9 mouse cellular contexts compared by ENCODE assay signal in genomic region chr7:105752716-105753115, GRCm38 (mm10). TPM values are rescaled to one million over a fixed set of nuclear protein-coding genes. Genes with fewer than 3 reads are reported as not detected.
DNase-seq lines count a peak whose midpoint lies in the region; ATAC-seq and TF ChIP-seq lines count a peak whose summit lies in the region.
"Had no signal": no experiment of that assay in that cellular context is flagged by ENCODE, and none has a peak within 500 bp of the region (broad histone marks: within the 10 kb centered on the region; RNA-seq: fewer than 3 reads in every experiment).

No protein-coding gene starts in this region.

- H3K4me1 ChIP-seq in heart, adult 2 months (ENCODE audit: control insufficient read depth, insufficient read depth, low read length): peaks cover 3% of the 10 kb centered on the region
- H3K4me1 ChIP-seq in lung, embryonic 16.5 days (replicated peaks; ENCODE audit: control insufficient read depth, insufficient read depth, low read length): peaks cover 6% of the 10 kb centered on the region; the same call in 1 of the 2 replicates
- H3K4me1 ChIP-seq in embryonic facial prominence, embryonic 14.5 days (ENCODE audit: control insufficient read depth, insufficient read depth, low read length): peaks cover 9% of the 10 kb centered on the region; the same call in 1 of the 2 replicates
- H3K4me1 ChIP-seq in midbrain, postnatal 0 days (ENCODE audit: insufficient read depth, low read length): peaks cover 4% of the 10 kb centered on the region; the same call in 1 of the 2 replicates

- no peak overlapping the region for H3K9ac ChIP-seq in heart, adult 2 months (ENCODE audit: low read depth, low read length)
- H3K9ac ChIP-seq in lung, embryonic 16.5 days (ENCODE audit: low read length): no peak overlapping the region
- no peak overlapping the region for H3K9ac ChIP-seq in embryonic facial prominence, embryonic 14.5 days (ENCODE audit: low read depth, low read length)
- no peak overlapping the region for H3K9ac ChIP-seq in midbrain, postnatal 0 days (replicated peaks; ENCODE audit: low read length, poor library complexity, severe bottlenecking)

- no peaks in the 10 kb centered on the region for H3K9me3 ChIP-seq in lung, embryonic 16.5 days (ENCODE audit: control insufficient read depth, low read length)
- H3K9me3 ChIP-seq in embryonic facial prominence, embryonic 14.5 days (ENCODE audit: control insufficient read depth, low read length): no peaks in the 10 kb centered on the region
- no peaks in the 10 kb centered on the region for H3K9me3 ChIP-seq in midbrain, postnatal 0 days (ENCODE audit: low read length)

- H3K4me2 ChIP-seq in lung, embryonic 16.5 days (ENCODE audit: low read depth, low read length): no peak overlapping the region
- no peak overlapping the region for H3K4me2 ChIP-seq in embryonic facial prominence, embryonic 14.5 days (ENCODE audit: low read depth, low read length)
- H3K4me2 ChIP-seq in midbrain, postnatal 0 days (ENCODE audit: low read depth, low read length, poor library complexity, severe bottlenecking): no peak overlapping the region

- ATAC-seq in lung, embryonic 16.5 days (ENCODE audit: low read depth): 0 out of 2 replicates have a peak, but pooled peaks have one; percentile 16
- peak; percentile 17 for ATAC-seq in embryonic facial prominence, embryonic 14.5 days (ENCODE audit: low read depth)
- ATAC-seq in midbrain, postnatal 0 days (ENCODE audit: low FRiP score): peak; percentile 38

- no peak for TF ChIP-seq POLR2A in heart, adult 2 months (IDR thresholded peaks at IDR 0.05; ENCODE audit: insufficient read depth, low read depth, low read length)

- 77% methylated on average over 2 of the region's 2 CpGs for WGBS in heart, adult 2 months
- 95% methylated on average over 2 of the region's 2 CpGs for WGBS in lung, embryonic 16.5 days
- 81% methylated on average over 2 of the region's 2 CpGs for WGBS in embryonic facial prominence, embryonic 14.5 days
- WGBS in midbrain, postnatal 0 days: 88% methylated on average over 2 of the region's 2 CpGs

- no peak overlapping the region for H3K27ac ChIP-seq in heart, adult 2 months
- no peak overlapping the region for H3K27ac ChIP-seq in lung, embryonic 16.5 days (ENCODE audit: low read length)
- no peak overlapping the region; the same call in 1 of the 2 replicates for H3K27ac ChIP-seq in embryonic facial prominence, embryonic 14.5 days (replicated peaks; ENCODE audit: low read depth, low read length)
- peak overlapping the region; percentile 43; the same call in 1 of the 2 replicates for H3K27ac ChIP-seq in midbrain, postnatal 0 days (ENCODE audit: low read depth, low read length)

- TF ChIP-seq CTCF in heart, adult 2 months (IDR thresholded peaks at IDR 0.05): no peak
- 0 out of 2 replicates have a peak, but pooled peaks have one; percentile 8 for TF ChIP-seq CTCF in midbrain, postnatal 0 days (IDR thresholded peaks at IDR 0.05)

- no peaks in the 10 kb centered on the region for H3K79me2 ChIP-seq in heart, adult 2 months (replicated peaks; ENCODE audit: control insufficient read depth, insufficient read depth, low read length)

- H3K36me3 ChIP-seq in heart, adult 2 months (ENCODE audit: control insufficient read depth, insufficient read depth, low read length): no peaks in the 10 kb centered on the region
- peaks cover 11% of the 10 kb centered on the region for H3K36me3 ChIP-seq in lung, embryonic 16.5 days (ENCODE audit: control insufficient read depth, insufficient read depth, low read length)
- peaks cover 70% of the 10 kb centered on the region for H3K36me3 ChIP-seq in embryonic facial prominence, embryonic 14.5 days (ENCODE audit: control insufficient read depth, insufficient read depth, low read length)
- H3K36me3 ChIP-seq in midbrain, postnatal 0 days (ENCODE audit: insufficient read depth, low read length): peaks cover 55% of the 10 kb centered on the region

- intact Hi-C loops in heart, adult 2 months (cut with DNase I): no loop called here

- H3K4me3 ChIP-seq in heart, adult 2 months: no peak overlapping the region
- H3K4me3 ChIP-seq in lung, embryonic 16.5 days (ENCODE audit: low read length): no peak overlapping the region
- H3K4me3 ChIP-seq in embryonic facial prominence, embryonic 14.5 days (ENCODE audit: low read depth, low read length): no peak overlapping the region
- no peak overlapping the region for H3K4me3 ChIP-seq in midbrain, postnatal 0 days (ENCODE audit: low read depth, low read length)

- DNase-seq in heart, adult 11 months: peak; percentile 89
- DNase-seq in heart, adult 2 months: no peak
- no peak for DNase-seq in lung, postnatal 14 days
- no peak for DNase-seq in embryonic facial prominence, embryonic 14.5 days (ENCODE audit: low spot score)
- peak; percentile 45 for DNase-seq in midbrain, postnatal 0 days (ENCODE audit: low spot score)
- no peak for DNase-seq in embryo, embryonic 9.5 days (ENCODE audit: extremely low spot score)
- no peak for DNase-seq in left cerebral cortex, adult 8-10 months (ENCODE audit: low spot score in 2 of 2)

- TF ChIP-seq EP300 in heart, adult 2 months (IDR thresholded peaks at IDR 0.05; ENCODE audit: insufficient read depth, low read depth, low read length): no peak

- H3K27me3 ChIP-seq in heart, adult 2 months (ENCODE audit: control insufficient read depth, insufficient read depth, low read length): no peaks in the 10 kb centered on the region
- no peaks in the 10 kb centered on the region for H3K27me3 ChIP-seq in lung, embryonic 16.5 days (ENCODE audit: control insufficient read depth, insufficient read depth, low read depth, low read length)
- H3K27me3 ChIP-seq in embryonic facial prominence, embryonic 14.5 days (replicated peaks; ENCODE audit: control insufficient read depth, insufficient read depth, low read length): no peaks in the 10 kb centered on the region
- H3K27me3 ChIP-seq in midbrain, postnatal 0 days (ENCODE audit: insufficient read depth, low read length): no peaks in the 10 kb centered on the region

RNA-seq across cellular contexts. Expression of gene Tpp1, which starts 0.7 kb away (rescaled TPM):
- total RNA-seq in heart, adult 2 months (2021): 10 to 100 TPM; 42.1 to 50.3 TPM
- polyA plus RNA-seq in heart, adult 2 months (2012; rRNA removed): 66.1 and 90.0 TPM in 2 replicates
- 96.4 and 102 TPM in 2 replicates for polyA plus RNA-seq in lung, embryonic 16.5 days (2015; fragmentation: Nextera tagmentation; extraction: Ambion mirVana)
- 79.6 and 80.6 TPM in 2 replicates for polyA plus RNA-seq in embryonic facial prominence, embryonic 14.5 days (2014; fragmentation: Nextera tagmentation; extraction: Ambion mirVana)
- total RNA-seq in midbrain, postnatal 0 days (2014; rRNA removed): 38.3 and 66.8 TPM in 2 replicates
- 41.3 and 42.2 TPM in 2 replicates for polyA plus RNA-seq in midbrain, postnatal 0 days (2015; fragmentation: Nextera tagmentation; extraction: Ambion mirVana)
- total RNA-seq in left cerebral cortex, adult 8-10 months (2022): 10 to 100 TPM; 62.2 to 81.2 (median 67.1) TPM

RNA-seq across cellular contexts. Expression of gene Taf10, which starts 8.6 kb away (rescaled TPM):
- 100 to 1,000 TPM; 110 to 115 TPM for total RNA-seq in heart, adult 2 months (2021)
- polyA plus RNA-seq in heart, adult 2 months (2012; rRNA removed): 158 and 176 TPM in 2 replicates
- 101 and 105 TPM in 2 replicates for polyA plus RNA-seq in lung, embryonic 16.5 days (2015; fragmentation: Nextera tagmentation; extraction: Ambion mirVana)
- 163 and 166 TPM in 2 replicates for polyA plus RNA-seq in embryonic facial prominence, embryonic 14.5 days (2014; fragmentation: Nextera tagmentation; extraction: Ambion mirVana)
- total RNA-seq in midbrain, postnatal 0 days (2014; rRNA removed): 65.7 and 87.1 TPM in 2 replicates
- polyA plus RNA-seq in midbrain, postnatal 0 days (2015; fragmentation: Nextera tagmentation; extraction: Ambion mirVana): 91.2 and 102 TPM in 2 replicates
- total RNA-seq in left cerebral cortex, adult 8-10 months (2022): 100 to 1,000 TPM in 3 of 4 experiments, 10 to 100 TPM in 1; 97.4 to 118 (median 113) TPM

RNA-seq across cellular contexts. Expression of gene Rrp8, which starts 15.5 kb away (rescaled TPM):
- 10 to 100 TPM in 1 of 2 experiments, 1 to 10 TPM in 1; 9.2 to 10.8 TPM for total RNA-seq in heart, adult 2 months (2021)
- 4.4 and 8.0 TPM in 2 replicates for polyA plus RNA-seq in heart, adult 2 months (2012; rRNA removed)
- polyA plus RNA-seq in lung, embryonic 16.5 days (2015; fragmentation: Nextera tagmentation; extraction: Ambion mirVana): 31.1 and 41.7 TPM in 2 replicates
- 30.9 and 31.2 TPM in 2 replicates for polyA plus RNA-seq in embryonic facial prominence, embryonic 14.5 days (2014; fragmentation: Nextera tagmentation; extraction: Ambion mirVana)
- total RNA-seq in midbrain, postnatal 0 days (2014; rRNA removed): 19.1 and 29.3 TPM in 2 replicates
- 16.1 and 19.4 TPM in 2 replicates for polyA plus RNA-seq in midbrain, postnatal 0 days (2015; fragmentation: Nextera tagmentation; extraction: Ambion mirVana)
- 10 to 100 TPM; 12.5 to 15.5 (median 13.8) TPM for total RNA-seq in left cerebral cortex, adult 8-10 months (2022)

RNA-seq across cellular contexts. Expression of gene Ilk, which starts 16.3 kb away (rescaled TPM):
- total RNA-seq in heart, adult 2 months (2021): 10 to 100 TPM; 81.4 to 84.4 TPM
- 127 and 168 TPM in 2 replicates for polyA plus RNA-seq in heart, adult 2 months (2012; rRNA removed)
- polyA plus RNA-seq in lung, embryonic 16.5 days (2015; fragmentation: Nextera tagmentation; extraction: Ambion mirVana): 413 and 414 TPM in 2 replicates
- 418 and 440 TPM in 2 replicates for polyA plus RNA-seq in embryonic facial prominence, embryonic 14.5 days (2014; fragmentation: Nextera tagmentation; extraction: Ambion mirVana)
- total RNA-seq in midbrain, postnatal 0 days (2014; rRNA removed): 122 and 130 TPM in 2 replicates
- 139 and 154 TPM in 2 replicates for polyA plus RNA-seq in midbrain, postnatal 0 days (2015; fragmentation: Nextera tagmentation; extraction: Ambion mirVana)
- 10 to 100 TPM; 74.3 to 83.2 (median 81.6) TPM for total RNA-seq in left cerebral cortex, adult 8-10 months (2022)

RNA-seq across cellular contexts. Expression of gene Dchs1, which starts 34.7 kb away (rescaled TPM):
- total RNA-seq in heart, adult 2 months (2021): 1 to 10 TPM; 7.2 to 8.5 TPM
- 8.0 and 11.0 TPM in 2 replicates for polyA plus RNA-seq in heart, adult 2 months (2012; rRNA removed)
- 7.1 and 7.2 TPM in 2 replicates for polyA plus RNA-seq in lung, embryonic 16.5 days (2015; fragmentation: Nextera tagmentation; extraction: Ambion mirVana)
- polyA plus RNA-seq in embryonic facial prominence, embryonic 14.5 days (2014; fragmentation: Nextera tagmentation; extraction: Ambion mirVana): 21.2 and 24.1 TPM in 2 replicates
- total RNA-seq in midbrain, postnatal 0 days (2014; rRNA removed): 101 and 105 TPM in 2 replicates
- polyA plus RNA-seq in midbrain, postnatal 0 days (2015; fragmentation: Nextera tagmentation; extraction: Ambion mirVana): 7.0 and 7.5 TPM in 2 replicates
- 10 to 100 TPM in 1 of 4 experiments, 1 to 10 TPM in 3; 9.1 to 10.2 (median 9.5) TPM for total RNA-seq in left cerebral cortex, adult 8-10 months (2022)
- polyA plus RNA-seq: CD4-positive, CD25-positive, alpha-beta regulatory T cell, adult 4 months had no signal

Comparison
In these comparisons a context has a peak if more than half of its experiments do, and no peak if none do; other contexts are left out.
1. DNase-seq: peak in heart, adult 11 months (single experiment) and midbrain, postnatal 0 days (single experiment); none in heart, adult 2 months (0 of 2), lung, postnatal 14 days (single experiment), embryonic facial prominence, embryonic 14.5 days (single experiment), embryo, embryonic 9.5 days (single experiment) and left cerebral cortex, adult 8-10 months (0 of 2).
2. Peak in every context shown above with its lines, with median percentiles within 50 percentile points of each other: ATAC-seq.